Mouse (Mus musculus) layer of hippocampus, postnatal 10 days (tissue): ENCODE results near the gene Tmem253. TPM values are rescaled to one million over a fixed set of nuclear protein-coding genes. Genes with fewer than 3 reads are reported as not detected.

Experiments used
- DNase-seq, 2 experiments: peaks; one replicate each; pipeline ENCODE4 v3.0.0; 2021; ENCODE audit warnings: low spot score in 2 of 2
- long read RNA-seq: library from polyadenylated mRNA; stranded (forward); transcript quantifications from one replicate; pipeline ENCODE4 v2.0.0, GENCODE M21; 2023
- total RNA-seq, 2 experiments: library from RNA; stranded (reverse); gene quantifications; 2 replicates each; pipeline ENCODE4 v1.2.3; 2021

The Tmem253 gene
- under 1 TPM in 1 of 2 experiments, not detected in 1; 0.51 TPM for total RNA-seq
- long read RNA-seq: 0 reads

DNA sequence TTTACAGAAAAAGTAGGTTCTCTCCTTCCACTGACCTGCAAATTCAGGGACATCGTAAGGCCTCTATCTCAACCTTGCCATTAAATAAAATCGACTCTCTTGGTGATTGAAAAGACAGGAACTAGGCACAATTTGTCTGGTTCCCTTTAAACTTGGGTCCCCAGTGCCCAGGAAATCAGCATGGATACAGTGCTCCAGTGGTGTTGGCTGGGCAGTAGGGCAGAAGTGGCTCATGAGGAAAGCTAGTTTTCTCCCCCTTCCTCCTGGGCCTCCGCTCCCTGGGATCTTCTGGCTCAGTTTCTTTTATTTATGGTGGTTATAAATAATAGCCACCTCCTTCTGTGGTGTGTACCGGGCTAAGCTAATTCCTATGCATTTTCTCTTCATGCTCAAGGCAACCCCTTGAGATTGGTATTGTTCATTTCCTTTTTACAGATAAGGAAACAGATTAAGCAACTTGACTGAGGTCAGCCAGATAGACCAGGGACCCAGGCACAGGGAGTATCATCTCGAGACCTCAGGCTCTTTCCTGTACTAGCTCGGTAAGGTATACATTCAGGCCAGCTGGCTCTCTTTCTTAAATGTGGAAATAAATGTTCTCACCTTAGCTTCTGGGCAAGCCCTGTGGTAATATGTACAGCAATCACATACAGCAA is at the start of gene Tmem253:
Tmem253 (plus strand) TSS at position 214 of the 656 bp plus-strand sequence.
- no peak for DNase-seq

DNA sequence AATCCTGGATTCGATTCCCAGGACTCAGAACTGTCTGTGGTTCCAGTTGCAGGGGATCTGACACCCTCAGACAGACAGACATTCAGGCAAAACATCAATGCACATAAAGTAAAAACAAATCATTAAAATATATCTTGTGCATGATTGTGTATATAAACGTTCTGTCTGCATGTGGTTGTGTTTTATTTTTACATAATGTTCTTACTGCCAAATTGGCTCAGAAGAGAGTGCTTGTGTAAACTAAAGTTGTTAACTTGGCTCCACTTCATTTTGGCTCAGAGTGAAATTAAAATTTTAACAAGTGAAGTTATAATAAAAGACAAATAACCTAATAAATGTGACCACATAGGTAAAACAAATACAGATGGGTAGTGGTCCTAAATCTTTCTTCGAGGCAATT is 48.1 kb upstream of the Tmem253 start:
- no peak for DNase-seq

DNA sequence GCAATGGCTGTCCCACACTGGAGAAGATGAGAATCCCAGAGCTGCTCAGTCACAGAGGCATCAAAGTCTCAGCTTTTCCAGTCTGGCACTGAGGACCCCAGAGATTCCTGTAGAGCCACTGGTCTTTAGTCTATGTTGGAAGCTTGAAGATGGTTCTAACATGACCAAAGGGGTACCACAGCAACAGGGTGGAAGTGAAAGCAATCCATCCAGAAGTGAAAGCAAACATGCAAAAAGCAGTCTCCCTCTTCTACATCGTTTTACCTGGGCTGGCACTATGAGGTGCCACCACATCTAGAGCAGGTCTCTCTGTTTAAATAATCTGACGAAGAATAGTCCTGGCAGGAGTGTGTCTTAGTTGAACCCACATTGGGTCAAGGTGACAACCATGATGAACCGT is 36.2 kb upstream of the Tmem253 start:
- DNase-seq: no peak

DNA sequence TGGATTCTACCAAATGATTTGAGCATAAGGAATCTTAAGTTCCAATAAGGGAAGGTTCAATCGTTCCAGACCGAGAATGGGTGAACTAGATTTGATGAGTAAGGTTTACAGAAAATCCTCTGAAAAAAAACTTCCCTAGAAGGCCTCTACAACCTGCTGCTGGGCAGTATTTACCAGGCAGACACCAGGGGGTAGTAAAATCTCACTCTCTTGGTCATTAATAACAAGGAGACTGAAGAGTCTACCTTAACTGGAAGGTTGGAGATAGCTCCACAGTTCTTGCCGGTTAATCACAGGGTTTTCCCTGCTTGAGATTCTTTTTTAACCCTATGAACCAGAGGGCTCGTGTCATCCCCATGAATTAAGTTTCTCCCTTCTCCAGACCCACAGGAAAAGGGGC is 32.2 kb upstream of the Tmem253 start:
- DNase-seq: no peak

DNA sequence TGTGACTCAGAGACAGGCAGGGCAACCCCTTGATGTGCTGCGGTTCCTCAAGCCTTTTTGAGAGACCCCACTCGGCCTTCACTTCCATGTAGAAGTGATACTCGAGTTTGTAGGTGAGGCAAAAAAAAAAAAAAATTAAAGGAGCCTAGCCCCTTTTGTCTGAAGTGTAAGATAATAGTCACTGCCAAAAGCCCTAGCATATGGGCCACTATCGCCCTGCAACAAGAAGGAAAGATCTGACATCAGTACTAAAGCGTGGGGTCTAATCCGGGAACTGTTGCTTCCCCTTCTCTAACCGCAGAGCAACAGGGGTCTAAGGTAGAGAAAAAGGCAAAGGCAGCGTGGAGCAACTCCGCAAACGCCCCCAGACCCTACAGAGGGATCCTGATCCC is 31.6 kb upstream of the Tmem253 start:
- no peak for DNase-seq

DNA sequence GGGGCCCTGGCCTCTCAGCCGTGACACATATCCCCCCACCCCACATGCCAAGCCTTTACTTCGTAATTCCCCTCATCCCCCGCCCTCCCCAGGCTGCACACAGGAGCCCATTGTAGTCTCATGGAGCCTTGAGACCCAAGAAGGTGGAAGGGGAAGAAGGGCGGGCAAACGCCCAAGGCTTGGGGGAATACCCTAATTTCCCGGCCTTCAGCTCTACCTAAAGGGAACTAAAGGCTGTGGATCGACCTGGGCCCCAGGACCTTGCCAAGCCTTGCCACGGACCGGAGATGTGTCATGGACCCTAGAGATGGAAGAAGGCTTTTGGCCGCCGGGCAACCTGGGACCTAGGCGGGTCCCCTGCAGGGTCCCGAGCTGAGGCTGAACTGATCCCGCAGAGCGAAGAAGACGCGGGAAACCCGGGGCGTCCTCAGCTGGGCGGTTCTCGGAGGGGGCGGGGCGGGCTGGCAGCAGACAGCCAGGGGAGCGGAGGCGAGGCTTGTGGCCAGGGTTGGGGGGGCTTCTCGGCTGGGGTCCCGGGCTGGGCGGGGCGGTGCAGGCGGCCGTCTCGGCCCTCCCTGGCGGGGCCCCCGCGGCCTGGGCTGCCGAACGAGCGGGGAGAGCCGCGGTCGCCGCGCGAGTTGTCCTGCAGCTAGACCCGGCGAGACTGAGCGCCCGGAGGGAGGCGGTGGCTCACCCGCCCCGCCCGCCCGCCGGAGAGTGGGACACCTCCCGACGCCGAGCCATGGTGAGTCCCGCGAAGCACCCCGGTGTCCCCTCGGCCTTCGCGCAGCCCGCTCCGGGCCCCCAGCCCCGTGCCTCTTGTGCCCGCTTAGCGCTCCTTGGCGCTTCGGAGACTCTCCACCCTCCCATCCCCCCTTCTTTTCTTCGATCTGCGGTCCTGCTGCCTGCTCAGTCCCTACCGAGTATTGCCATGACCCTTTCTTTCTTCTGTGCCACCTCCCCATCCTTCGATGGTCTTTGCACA is 30.9 kb upstream of the Tmem253 start, which contains the start of gene Arhgef40:
Arhgef40 (plus strand) TSS at position 473 of the 985 bp plus-strand sequence.
- DNase-seq: peak; percentile 81 to 88

DNA sequence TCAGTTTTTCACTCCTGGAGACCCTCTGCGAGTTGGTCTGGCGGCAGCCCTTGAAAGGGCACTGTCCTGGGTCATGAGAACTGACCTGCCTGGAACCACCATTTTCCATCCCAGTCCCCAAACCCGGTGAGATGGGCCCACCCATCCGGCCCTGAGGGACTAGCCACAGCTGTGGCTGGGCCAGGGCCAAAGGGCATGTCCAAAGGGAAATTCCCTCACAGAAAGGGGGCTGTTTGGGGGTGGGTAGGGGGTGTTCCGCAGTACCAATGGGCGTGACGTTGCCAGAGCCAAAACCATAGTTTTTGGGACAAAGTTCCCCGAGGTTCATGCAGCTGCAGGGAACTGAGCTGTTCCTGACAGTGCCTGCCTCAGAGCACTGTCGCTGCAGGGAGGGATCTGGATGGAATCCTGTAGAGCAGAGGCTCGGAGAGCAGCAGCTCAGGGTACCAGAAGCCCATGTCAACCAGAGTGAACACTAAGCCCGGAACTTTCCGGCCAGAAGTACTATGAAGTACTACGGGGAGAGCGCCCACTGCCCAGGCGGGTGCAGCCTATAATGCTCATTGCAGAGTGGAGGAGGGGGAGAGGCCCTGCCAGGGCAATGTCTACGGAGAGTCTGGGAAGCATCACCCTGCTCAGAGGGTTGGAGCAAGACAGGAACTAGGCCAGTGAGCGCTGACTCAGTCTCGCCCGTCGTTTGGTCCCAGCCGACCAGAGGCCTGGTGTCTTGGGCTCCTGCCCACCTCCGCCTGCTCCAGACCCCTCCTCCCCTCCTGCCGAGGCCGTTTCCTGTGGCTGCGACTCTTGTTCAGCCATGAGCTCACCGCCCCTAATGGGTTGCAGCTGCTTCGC is 29.9 kb upstream of the Tmem253 start:
- DNase-seq: peak; percentile 74 to 81

DNA sequence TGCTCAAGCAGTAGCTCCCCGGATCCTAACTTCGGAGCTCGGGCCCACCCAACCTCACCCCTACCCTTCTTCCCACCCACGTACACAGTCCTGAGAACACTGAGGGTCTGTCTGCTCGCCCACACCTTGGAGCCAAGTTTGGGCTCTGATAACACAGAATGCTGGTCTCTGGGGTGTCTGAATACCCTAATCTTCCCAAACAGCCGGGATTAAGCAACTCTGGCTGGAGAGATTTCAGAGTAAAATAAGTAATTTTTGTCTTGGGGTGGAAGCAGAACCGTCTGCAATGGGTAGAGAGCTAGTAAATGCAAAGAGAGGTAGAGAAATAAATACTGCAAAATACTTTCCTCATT is 29.3 kb upstream of the Tmem253 start:
- no peak for DNase-seq

DNA sequence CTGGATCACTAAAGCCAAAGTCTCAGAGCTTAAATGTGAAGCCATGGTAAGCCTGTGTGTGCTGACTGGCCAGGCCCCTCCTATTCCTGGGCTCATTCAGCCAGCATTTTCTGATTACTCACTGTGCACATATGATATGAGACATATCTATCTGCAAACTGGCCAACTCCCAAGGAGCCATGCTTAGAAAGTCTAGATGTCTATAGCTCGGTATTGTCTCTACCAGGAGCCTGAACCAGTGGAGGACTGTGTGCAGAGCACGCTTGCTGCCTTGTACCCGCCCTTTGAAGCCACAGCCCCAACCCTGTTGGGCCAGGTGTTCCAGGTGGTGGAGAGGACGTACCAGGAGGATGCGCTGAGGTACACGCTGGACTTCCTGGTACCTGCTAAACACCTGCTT is 28.3 kb upstream of the Tmem253 start:
- DNase-seq: no peak

DNA sequence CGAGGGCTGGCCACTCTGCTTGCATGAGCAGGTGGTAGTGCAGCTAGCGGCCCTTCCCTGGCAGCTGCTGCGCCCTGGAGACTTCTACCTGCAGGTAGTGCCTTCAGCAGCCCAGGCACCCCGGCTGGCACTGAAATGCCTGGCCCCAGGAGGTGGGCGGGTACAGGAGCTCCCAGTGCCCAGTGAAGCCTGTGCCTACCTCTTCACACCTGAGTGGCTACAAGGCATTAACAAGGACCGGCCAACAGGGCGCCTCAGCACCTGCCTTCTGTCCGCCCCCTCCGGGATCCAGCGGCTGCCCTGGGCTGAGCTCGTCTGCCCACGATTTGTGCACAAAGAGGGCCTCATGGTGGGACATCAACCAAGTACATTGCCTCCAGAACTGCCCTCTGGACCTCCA is 26.7 kb upstream of the Tmem253 start:
- DNase-seq: no peak

DNA sequence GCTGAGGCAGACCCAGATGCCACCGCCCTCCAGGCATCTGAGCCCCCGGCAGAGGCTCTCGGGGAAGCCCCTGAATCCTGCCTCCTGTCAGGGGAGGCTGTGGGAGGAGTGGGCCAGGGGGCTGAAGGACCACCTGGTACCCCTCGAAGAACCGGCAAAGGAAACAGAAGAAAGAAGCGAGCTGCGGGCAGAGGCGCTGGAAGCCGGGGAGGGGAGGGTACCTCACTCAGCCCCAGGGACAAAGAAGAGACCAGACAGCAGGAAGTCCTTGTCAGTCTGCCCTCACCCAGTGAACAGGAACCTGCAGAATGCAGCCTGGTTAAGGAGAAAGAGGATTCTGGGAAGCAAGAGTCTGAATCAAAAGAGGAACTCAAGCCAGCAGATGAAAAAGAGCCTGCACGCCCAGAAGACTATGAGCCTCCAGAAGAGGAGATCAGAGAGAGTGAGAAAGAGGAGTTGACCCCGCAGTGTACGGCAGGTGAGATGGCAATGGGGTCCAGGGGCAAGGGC is 25.9 kb upstream of the Tmem253 start:
- DNase-seq: no peak

DNA sequence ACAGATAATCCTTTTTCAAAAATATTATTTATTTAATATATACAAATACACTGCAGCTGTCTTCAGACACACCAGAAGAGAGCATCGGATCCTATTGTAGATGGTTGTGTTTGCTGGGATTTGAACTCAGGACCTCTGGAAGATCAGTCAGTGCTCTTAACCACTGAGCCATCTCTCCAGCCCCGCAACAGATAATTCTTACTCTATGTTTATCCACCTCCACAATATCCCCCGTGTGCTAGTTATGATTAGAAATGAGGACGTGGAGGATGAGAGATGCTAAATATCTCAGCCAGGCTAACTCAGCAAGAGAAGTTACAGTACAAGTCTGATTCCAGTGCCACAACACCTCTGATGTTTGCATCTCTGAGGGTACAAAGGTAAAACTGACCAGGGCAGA is 21.0 kb upstream of the Tmem253 start:
- DNase-seq: no peak

DNA sequence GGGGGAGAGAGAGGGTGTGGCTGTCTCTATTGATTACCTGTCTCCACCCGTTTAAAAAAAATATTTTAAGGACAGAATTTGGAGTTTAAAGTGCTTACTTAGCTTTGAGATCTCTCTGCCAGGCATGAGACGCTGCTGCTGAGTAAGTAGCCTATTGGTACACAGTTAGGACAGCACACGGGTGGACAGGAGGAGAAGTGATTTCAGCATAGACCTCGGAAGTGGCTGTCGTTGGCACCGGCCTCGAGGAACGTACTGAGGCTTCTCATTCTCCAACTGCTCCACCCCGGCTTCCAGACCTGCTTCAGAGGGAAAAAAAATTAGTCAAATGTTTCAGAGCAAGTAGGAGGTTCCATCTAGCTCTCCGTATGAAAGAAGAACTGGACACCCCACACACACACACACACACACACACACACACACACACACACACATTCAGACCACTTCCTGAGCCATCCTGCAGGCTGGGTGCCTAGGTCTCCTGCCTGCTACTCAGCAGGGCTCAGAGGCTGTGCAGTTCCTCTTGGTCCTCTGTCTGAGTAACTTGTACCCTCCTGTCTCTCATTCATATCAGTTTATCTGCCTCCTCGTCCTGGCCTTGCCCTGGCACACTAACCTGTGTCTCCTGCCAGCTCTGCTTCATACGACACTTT is 20.1 kb upstream of the Tmem253 start:
- DNase-seq: no peak

DNA sequence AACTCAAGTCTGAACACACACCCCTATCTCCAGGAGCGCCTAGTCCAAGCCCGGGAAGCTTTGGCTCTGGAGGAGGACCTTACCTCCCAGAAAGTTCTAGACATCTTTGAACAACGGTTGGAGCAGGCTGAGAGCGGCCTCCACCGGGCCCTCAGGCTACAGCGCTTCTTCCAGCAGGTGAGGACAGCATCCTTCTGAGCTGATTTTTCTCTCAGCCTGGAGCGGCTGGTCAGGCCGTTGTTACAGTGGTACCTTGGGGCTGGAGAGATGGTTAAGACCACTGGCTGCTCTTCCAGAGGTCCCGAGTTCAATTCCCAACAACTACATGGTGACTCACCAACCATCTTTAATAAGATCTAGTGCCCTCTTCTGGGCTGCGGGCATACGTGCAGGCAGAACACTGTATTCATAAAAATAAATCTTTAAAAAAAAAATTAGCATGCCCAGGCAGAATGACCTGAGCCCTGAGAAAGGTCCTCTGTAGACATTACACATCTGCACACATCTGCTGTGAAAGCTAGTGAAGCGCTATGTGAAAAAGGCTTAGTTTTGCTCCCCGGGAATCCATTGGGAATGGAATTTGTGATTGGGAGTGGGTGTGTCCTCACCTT is 19.1 kb upstream of the Tmem253 start:
- DNase-seq: no peak

DNA sequence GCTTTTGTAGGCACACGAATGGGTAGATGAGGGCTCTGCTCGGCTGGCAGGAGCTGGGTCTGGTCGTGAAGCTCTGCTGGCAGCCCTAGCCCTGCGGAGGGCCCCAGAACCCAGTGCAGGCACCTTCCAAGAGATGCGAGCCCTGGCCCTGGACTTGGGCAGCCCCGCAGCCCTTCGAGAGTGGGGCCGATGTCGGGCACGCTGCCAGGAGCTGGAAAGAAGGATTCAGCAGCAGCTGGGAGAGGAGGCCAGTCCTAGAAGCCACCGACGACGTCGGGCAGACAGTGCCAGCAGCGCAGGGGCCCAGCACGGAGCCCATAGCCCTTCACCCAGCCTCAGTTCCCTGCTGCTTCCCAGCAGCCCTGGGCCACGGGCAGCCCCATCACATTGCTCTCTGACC is 18.6 kb upstream of the Tmem253 start:
- peak in 1 of 2 experiments; percentile 47 for DNase-seq

DNA sequence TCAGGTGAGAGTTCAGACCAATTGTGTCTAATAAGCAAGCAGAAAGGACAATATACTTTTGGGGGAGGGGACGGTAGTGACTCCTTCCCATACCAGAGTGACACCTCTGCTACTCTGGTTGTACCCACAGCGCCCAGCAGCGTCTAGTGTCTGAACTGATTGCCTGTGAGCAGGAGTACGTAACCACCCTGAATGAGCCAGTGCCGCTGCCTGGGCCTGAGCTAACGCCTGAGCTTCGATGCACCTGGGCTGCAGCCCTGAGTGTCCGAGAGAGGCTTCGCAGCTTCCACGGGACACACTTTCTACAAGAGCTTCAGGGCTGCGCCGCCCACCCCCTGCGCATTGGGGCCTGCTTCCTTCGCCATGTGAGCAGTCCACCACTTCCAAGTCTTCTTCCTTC is 18.0 kb upstream of the Tmem253 start:
- no peak for DNase-seq

DNA sequence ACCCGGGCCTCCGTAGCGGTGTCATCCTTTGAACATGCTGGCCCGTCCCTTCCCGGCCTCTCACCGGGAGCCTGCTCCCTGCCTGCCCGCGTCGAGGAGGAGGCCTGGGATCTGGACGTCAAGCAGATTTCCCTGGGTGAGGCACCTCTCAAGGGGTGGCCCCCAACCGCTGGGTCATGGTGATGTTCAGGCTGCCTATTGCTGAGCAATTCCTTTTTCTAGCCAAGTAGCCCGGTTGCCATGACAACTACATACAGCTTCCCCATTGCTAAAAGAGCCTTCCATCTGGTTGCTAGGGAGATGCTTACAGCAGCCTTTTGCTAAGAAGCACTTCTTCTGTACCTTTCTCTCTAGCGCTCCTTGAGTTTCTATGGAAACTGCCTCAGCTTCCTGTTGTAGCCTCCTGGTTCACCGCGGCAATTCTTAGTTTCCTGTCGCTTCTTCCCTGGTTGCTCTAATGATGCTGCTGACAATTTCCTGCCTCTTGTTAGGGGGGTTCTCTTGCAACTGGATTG is 11.4 kb upstream of the Tmem253 start:
- DNase-seq: peak; percentile 60 to 78

DNA sequence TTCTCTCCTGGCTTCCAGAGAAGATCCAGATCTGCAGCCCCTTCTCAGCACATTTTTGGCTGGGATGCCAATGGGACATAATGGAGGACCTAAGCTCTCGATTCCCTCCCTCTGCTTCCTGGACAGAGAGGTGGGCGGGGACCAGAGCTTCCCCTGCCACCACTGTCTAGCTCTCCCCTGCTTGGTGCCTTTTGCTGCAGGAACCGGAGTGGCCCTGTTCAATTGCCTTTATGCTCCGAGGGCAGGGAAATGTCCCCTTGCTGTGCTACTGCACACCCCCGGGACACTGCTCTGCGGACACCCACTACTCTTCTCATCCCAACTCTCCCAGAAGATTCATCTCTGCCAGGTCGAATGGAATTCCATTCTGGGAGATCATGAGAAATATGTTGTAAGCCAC is 10.3 kb upstream of the Tmem253 start:
- no peak for DNase-seq

DNA sequence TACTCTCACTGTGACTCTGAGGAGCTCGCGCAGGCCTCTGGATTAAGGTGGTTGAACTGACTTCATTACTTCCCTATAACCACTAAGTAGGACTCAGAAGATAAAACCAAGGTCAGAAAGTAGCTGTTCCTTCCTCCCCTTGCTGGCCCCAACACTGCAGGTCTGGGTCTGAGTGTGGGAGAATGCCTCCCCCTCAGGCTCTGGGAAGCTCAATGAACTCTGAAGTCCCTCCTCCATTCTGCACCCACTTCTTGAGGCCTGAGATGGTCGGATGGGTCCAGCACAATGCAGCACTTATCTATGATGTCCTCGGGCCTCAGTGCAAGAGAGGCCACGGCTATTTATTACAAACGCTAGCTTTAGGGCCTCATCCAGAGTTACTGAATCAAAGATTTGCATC is 9.8 kb upstream of the Tmem253 start:
- no peak for DNase-seq

DNA sequence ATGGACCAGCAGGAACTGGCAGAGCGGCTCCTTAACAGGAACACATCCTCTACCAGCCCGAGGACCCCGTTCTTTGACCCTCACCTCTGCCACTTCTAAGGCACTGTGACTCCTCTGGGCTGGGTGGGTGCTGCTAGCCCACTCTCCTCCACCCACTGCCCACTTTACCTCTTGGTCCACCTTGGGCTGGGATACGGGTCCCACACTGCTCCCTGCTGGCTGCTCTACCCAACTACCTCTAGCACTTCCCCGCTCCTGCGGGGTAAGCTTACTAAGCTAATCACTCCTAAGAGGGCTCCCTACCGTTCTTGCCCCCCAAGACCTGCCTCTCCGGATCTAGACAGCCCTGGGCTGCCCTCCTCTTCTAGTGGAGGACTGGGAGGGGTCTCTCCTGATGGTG is 9.2 kb upstream of the Tmem253 start:
- DNase-seq: peak in 1 of 2 experiments; percentile 47
